Mouse (Mus musculus): ENCODE measurements around the gene Olfr693. TPM values are rescaled to one million over a fixed set of nuclear protein-coding genes. Genes with fewer than 3 reads are reported as not detected.

Olfr693 gene
- polyA plus RNA-seq, 1 experiment from 2014 or later, result not detected

- Histone ChIP-seq H3K4me3 (replicated peaks) (no peak overlapping the region), H3K27ac (no peak overlapping the region), H3K9ac (no peak overlapping the region), H3K4me2 (replicated peaks) (no peak overlapping the region), H3K36me3 (no peaks in the 10 kb centered on the region), H3K4me1 (replicated peaks) (no peaks in the 10 kb centered on the region), H3K27me3 (replicated peaks) (no peaks in the 10 kb centered on the region), H3K9me3 (no peaks in the 10 kb centered on the region)
- no peak for ATAC-seq
- 67% methylated on average over 3 of the region's 3 CpGs for WGBS
These were observed 36.0 kb downstream of the Olfr693 start for GRCm38 (mm10) chr7:106644222-106644870.

- Histone ChIP-seq H3K27ac (no peak overlapping the region), H3K4me1 (replicated peaks) (no peaks in the 10 kb centered on the region), H3K4me3 (replicated peaks) (no peak overlapping the region), H3K27me3 (replicated peaks) (no peaks in the 10 kb centered on the region), H3K36me3 (no peaks in the 10 kb centered on the region), H3K9ac (no peak overlapping the region), H3K9me3 (no peaks in the 10 kb centered on the region), H3K4me2 (replicated peaks) (no peak overlapping the region)
- WGBS, result 73% methylated on average over 1 of the region's 1 CpGs
- no peak for ATAC-seq
These were observed 39.5 kb downstream of the Olfr693 start for GRCm38 (mm10) chr7:106640839-106641238.

GRCm38 (mm10) chr7:106635560-106635959 is 44.8 kb downstream of the Olfr693 start:
- WGBS, result 83% methylated on average over 4 of the region's 4 CpGs

More at GRCm38 (mm10) chr7:106635560-106635959, 44.8 kb downstream of the Olfr693 start:
- ATAC-seq, result no peak
- H3K4me3 ChIP-seq (replicated peaks), result no peak overlapping the region
- H3K4me2 ChIP-seq (replicated peaks), result no peak overlapping the region
- no peaks in the 10 kb centered on the region for H3K36me3 ChIP-seq
- no peaks in the 10 kb centered on the region for H3K27me3 ChIP-seq (replicated peaks)
- H3K4me1 ChIP-seq (replicated peaks), result no peaks in the 10 kb centered on the region
- no peak overlapping the region for H3K27ac ChIP-seq
- H3K9me3 ChIP-seq, result no peaks in the 10 kb centered on the region
- no peak overlapping the region for H3K9ac ChIP-seq

Other genes starting within 250 kb of the Olfr693 start
- not detected in 2 replicates for gene Olfr694, start 11.2 kb upstream of the Olfr693 start, polyA plus RNA-seq (2015; fragmentation: Nextera tagmentation; extraction: Ambion mirVana)
- not detected in 2 replicates for gene Olfr695, start 35.8 kb upstream of the Olfr693 start, polyA plus RNA-seq (2015; fragmentation: Nextera tagmentation; extraction: Ambion mirVana)
- not detected in 2 replicates for gene Olfr697, start 61.9 kb upstream of the Olfr693 start, polyA plus RNA-seq (2015; fragmentation: Nextera tagmentation; extraction: Ambion mirVana)
- gene Olfr698, start 74.8 kb upstream of the Olfr693 start, polyA plus RNA-seq (2015; fragmentation: Nextera tagmentation; extraction: Ambion mirVana), result not detected in 2 replicates
- gene Olfr699, start 112.6 kb upstream of the Olfr693 start, polyA plus RNA-seq (2015; fragmentation: Nextera tagmentation; extraction: Ambion mirVana), result not detected in 2 replicates
- gene Olfr700, start 128.2 kb upstream of the Olfr693 start, polyA plus RNA-seq (2015; fragmentation: Nextera tagmentation; extraction: Ambion mirVana), result not detected in 2 replicates
- gene Olfr701, start 133.5 kb upstream of the Olfr693 start, polyA plus RNA-seq (2015; fragmentation: Nextera tagmentation; extraction: Ambion mirVana), result not detected in 2 replicates
- gene Olfr702, start 153.3 kb upstream of the Olfr693 start, polyA plus RNA-seq (2015; fragmentation: Nextera tagmentation; extraction: Ambion mirVana), result not detected in 2 replicates
- gene Olfr703, start 162.8 kb upstream of the Olfr693 start, polyA plus RNA-seq (2015; fragmentation: Nextera tagmentation; extraction: Ambion mirVana), result not detected in 2 replicates
- not detected in 2 replicates for gene Olfr704, start 182.6 kb upstream of the Olfr693 start, polyA plus RNA-seq (2015; fragmentation: Nextera tagmentation; extraction: Ambion mirVana)
- gene Olfr705, start 196.3 kb upstream of the Olfr693 start, polyA plus RNA-seq (2015; fragmentation: Nextera tagmentation; extraction: Ambion mirVana), result not detected in 2 replicates
- gene Olfr706, start 207.6 kb upstream of the Olfr693 start, polyA plus RNA-seq (2015; fragmentation: Nextera tagmentation; extraction: Ambion mirVana), result not detected in 2 replicates
- not detected in 2 replicates for gene Olfr707, start 220.7 kb upstream of the Olfr693 start, polyA plus RNA-seq (2015; fragmentation: Nextera tagmentation; extraction: Ambion mirVana)
- not detected in 2 replicates for gene Olfr1532-ps1, start 227.4 kb upstream of the Olfr693 start, polyA plus RNA-seq (2015; fragmentation: Nextera tagmentation; extraction: Ambion mirVana)